Mouse (Mus musculus) ES-E14 (cell line): ENCODE measurements around the gene Faap20. TPM values are rescaled to one million over a fixed set of nuclear protein-coding genes. Genes with fewer than 3 reads are reported as not detected.
A peak's percentile ranks its signal among the peaks of the same experiment; 100 is the strongest.

Experiments
- DNase-seq: peaks from one replicate; pipeline ENCODE4 v3.0.0-alpha.2; 2013; ENCODE audit warnings: low read depth, low spot score
- H3K27ac ChIP-seq: 2 replicates; pipeline ENCODE4 v1.5.1; 2012; ENCODE audit warnings: low read depth, mild to moderate bottlenecking, low read length, moderate library complexity, mixed read lengths; ENCODE audit not compliant: poor library complexity, insufficient read depth, severe bottlenecking
- H3K36me3 ChIP-seq: 2 replicates; pipeline ENCODE4 v1.6.1; 2012; ENCODE audit warnings: mild to moderate bottlenecking, low read length, moderate library complexity, mixed read lengths; ENCODE audit not compliant: control insufficient read depth, poor library complexity, insufficient read depth, severe bottlenecking
- H3K4me1 ChIP-seq, 2 experiments: fragments of 150-350 bp in 1 of 2; sonication (generic) in 1 of 2; 2 replicates each; pipeline ENCODE4 v1.6.1; 2012; ENCODE audit warnings: low read length in 2 of 2, mild to moderate bottlenecking in 1 of 2, mixed read lengths in 1 of 2; ENCODE audit not compliant: control insufficient read depth in 2 of 2, insufficient read depth in 2 of 2, poor library complexity in 1 of 2
- H3K4me3 ChIP-seq, 2 experiments: fragments of 150-350 bp in 1 of 2; sonication (generic) in 1 of 2; 2 replicates each; pipeline ENCODE4 v1.5.1; 2012; ENCODE audit warnings: low read length in 2 of 2, low read depth in 1 of 2, mild to moderate bottlenecking in 1 of 2, mixed read lengths in 1 of 2; ENCODE audit not compliant: insufficient read depth in 1 of 2, poor library complexity in 1 of 2, severe bottlenecking in 1 of 2
- H3K9ac ChIP-seq: 2 replicates; pipeline ENCODE4 v1.6.1; 2012; ENCODE audit warnings: low read depth, mild to moderate bottlenecking, low read length, mixed read lengths; ENCODE audit not compliant: poor library complexity, insufficient read depth, severe bottlenecking
- H3K9me3 ChIP-seq: fragments of 150-350 bp; sonication (generic); 2 replicates; pipeline ENCODE4 v1.6.1; 2012; ENCODE audit warnings: low read depth, mild to moderate bottlenecking, low read length; ENCODE audit not compliant: control insufficient read depth, insufficient read depth
- CHD2 ChIP-seq: IDR thresholded peaks from 2 replicates; pipeline ENCODE4 v1.6.1; 2014; ENCODE audit warnings: mild to moderate bottlenecking, low read depth, low read length, inconsistent platforms
- HCFC1 ChIP-seq: IDR thresholded peaks from 2 replicates; pipeline ENCODE4 v1.6.1; 2012; ENCODE audit warnings: low read length, inconsistent platforms, borderline replicate concordance; ENCODE audit not compliant: insufficient read depth
- MAFK ChIP-seq: IDR thresholded peaks from 2 replicates; pipeline ENCODE4 v1.6.1; 2014; ENCODE audit warnings: mild to moderate bottlenecking, low read depth, low read length, inconsistent platforms; ENCODE audit not compliant: insufficient read depth
- ZC3H11A ChIP-seq: IDR thresholded peaks from 2 replicates; pipeline ENCODE4 v1.6.1; 2012; ENCODE audit warnings: low read depth, mild to moderate bottlenecking, inconsistent platforms, low read length, borderline replicate concordance
- ZNF384 ChIP-seq: IDR thresholded peaks from 2 replicates; pipeline ENCODE4 v1.6.1; 2012; ENCODE audit warnings: low read depth, low read length, inconsistent platforms
- in situ Hi-C, 2 experiments: fragments of 600-800 bp; cut with MboI; formaldehyde crosslinking; loops; one replicate each; pipeline ENCODE4 v1.15.1; 2025; ENCODE audit warnings: low sequenced_read_pairs in 2 of 2, inconsistent platforms in 1 of 2; ENCODE audit not compliant: unreplicated experiment in 2 of 2
- total RNA-seq: library from RNA; depleted of rRNA; stranded (reverse); fragments of 300-350 nt; gene quantifications from 2 replicates; pipeline ENCODE4 v1.2.3, GENCODE M21; 2012

The Faap20 gene
- total RNA-seq, 1 experiment: 17.8 TPM

DNA sequence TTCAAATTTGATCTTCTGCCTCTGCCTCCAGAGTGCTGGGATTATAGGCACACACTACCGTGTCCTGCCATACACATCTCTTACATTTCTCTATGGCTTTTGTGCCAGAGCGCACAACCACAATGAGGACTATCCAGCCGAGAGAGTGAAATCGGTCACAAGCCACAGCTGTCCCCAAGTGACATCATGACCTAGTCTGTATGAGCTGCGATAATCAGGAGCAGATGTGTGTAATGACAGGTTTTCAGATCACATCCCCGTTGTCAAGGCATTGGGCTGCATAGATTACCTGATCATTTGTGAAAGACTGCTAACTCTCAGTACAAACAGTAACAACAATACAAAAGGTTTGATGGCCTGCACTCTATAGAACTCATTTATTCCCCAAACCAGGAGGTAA is 28.4 kb downstream of the Faap20 start:
- no peak for DNase-seq
- no peak for TF ChIP-seq ZC3H11A
- no peak for TF ChIP-seq ZNF384
- no peak for TF ChIP-seq MAFK
- no peak for TF ChIP-seq HCFC1
- no peak for TF ChIP-seq CHD2
- no peak overlapping the region for H3K4me3 ChIP-seq

DNA sequence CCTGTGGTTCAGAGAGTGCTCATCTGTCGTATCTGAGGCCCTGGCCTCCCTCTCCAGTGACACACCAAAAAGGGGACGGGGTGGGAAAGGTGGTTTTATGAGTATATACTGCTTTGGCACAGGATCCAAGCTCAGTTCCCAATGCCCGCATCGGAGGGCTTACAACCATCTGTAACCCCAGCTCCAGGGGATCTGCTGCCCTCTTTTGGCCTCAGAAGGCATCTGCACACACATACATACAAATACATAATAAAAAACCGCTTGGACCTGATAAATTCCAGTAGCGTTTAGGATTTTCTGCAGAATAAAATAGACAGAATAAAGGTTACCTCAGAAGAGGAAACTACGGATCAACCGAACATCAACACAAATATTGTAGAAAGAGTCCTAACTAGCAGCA is 29.5 kb downstream of the Faap20 start:
- no peak overlapping the region for H3K4me3 ChIP-seq
- no peaks in the 10 kb centered on the region for H3K9me3 ChIP-seq
- TF ChIP-seq MAFK (no peak), ZNF384 (no peak), ZC3H11A (no peak), CHD2 (no peak), HCFC1 (no peak)
- no peak overlapping the region for H3K27ac ChIP-seq
- peak; percentile 24 for DNase-seq
- no peaks in the 10 kb centered on the region; the same call in 1 of the 2 replicates for H3K36me3 ChIP-seq
- in situ Hi-C loops: no loop called here
- peaks cover 0 to 9% of the 10 kb centered on the region in 2 experiments; a peak in 1 of 4 replicates for H3K4me1 ChIP-seq
- no peak overlapping the region for H3K9ac ChIP-seq

More for the DNA sequence above, 28.4 kb downstream of the Faap20 start:
- H3K4me1 ChIP-seq: peaks cover 0 to 9% of the 10 kb centered on the region in 2 experiments; a peak in 1 of 4 replicates
- no peak overlapping the region for H3K9ac ChIP-seq
- H3K9me3 ChIP-seq: no peaks in the 10 kb centered on the region
- H3K27ac ChIP-seq: no peak overlapping the region
- in situ Hi-C loops: no loop called here
- no peaks in the 10 kb centered on the region; the same call in 1 of the 2 replicates for H3K36me3 ChIP-seq

DNA sequence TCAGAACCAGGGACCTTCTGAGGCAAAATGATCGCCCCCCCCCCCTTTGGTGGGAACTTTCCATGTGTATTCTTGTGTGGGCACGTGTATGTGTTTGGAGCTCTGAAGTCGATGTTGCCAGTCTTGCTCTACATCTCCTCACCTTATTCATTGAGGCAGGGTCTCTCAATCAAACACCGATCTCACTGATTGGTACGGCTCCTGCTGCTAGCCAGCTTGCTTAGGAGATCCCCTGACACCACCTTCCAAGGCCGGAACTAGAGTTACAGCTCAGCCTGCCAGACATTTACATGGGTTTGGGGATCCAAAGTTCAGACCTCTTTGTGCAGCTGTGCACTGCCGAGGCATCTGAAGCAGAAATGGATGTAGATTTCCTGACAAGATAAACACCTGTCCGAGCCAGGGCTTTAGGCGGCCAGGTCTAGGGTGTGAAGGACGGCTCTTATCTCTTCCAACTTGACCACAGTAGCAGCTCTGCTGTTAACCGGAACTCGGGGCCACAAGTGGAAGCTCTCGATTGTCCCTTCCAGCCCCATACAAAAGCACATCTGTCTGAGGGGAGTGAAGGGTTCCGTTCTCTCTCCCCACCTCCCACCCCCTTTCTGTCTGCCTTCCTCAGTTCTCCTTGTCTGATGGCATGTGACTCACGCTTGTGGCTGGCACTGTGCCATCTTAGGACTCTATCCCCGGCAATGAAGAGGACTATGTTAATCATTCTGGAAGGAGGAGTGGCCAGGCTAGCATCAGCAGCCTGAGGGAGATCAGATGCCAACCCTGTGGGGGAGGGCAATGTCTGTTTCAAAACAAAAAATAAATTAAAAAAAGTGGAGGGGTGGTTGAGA is 30.5 kb downstream of the Faap20 start:
- Histone ChIP-seq H3K4me1 (peaks cover 0 to 7% of the 10 kb centered on the region in 2 experiments; a peak in 1 of 4 replicates), H3K9me3 (no peaks in the 10 kb centered on the region), H3K9ac (no peak overlapping the region), H3K4me3 (no peak overlapping the region), H3K27ac (no peak overlapping the region), H3K36me3 (peaks cover 2% of the 10 kb centered on the region; the same call in 1 of the 2 replicates)
- no peak for DNase-seq
- in situ Hi-C loops: no loop called here
- TF ChIP-seq ZNF384 (no peak), HCFC1 (no peak), CHD2 (no peak), MAFK (no peak), ZC3H11A (no peak)

DNA sequence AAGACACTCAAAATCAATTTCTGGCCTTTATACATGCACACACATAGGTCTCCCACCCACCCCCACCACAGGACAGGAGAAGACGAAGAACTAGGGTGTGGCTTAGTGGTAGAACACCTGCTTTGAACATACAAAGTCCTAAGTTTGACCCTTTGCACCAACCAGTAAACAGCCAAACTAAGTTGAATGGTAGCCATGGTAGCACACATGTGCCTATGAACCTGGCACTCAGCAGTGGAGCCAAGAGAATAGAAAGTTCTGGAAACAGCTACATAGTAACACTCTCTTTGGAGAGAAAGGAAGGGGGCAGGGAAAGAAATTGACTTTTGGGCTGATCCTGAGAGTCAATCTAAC is 31.1 kb downstream of the Faap20 start:
- Histone ChIP-seq H3K36me3 (peaks cover 2% of the 10 kb centered on the region; the same call in 1 of the 2 replicates), H3K4me3 (no peak overlapping the region), H3K9me3 (no peaks in the 10 kb centered on the region), H3K27ac (no peak overlapping the region), H3K9ac (no peak overlapping the region), H3K4me1 (peaks cover 0 to 4% of the 10 kb centered on the region in 2 experiments; a peak in 1 of 4 replicates)
- no peak for DNase-seq
- no peak for TF ChIP-seq HCFC1
- no peak for TF ChIP-seq ZC3H11A
- no peak for TF ChIP-seq CHD2
- TF ChIP-seq MAFK: no peak
- no peak for TF ChIP-seq ZNF384
- in situ Hi-C loops: no loop called here
